Mouse (Mus musculus): ENCODE data around the gene Fgd5.
"Not testable (repeated sequence)": the region's sequence is repeated elsewhere in the genome, so short reads cannot be mapped to it uniquely, and the experiment has no call there.

The Fgd5 gene

DNA sequence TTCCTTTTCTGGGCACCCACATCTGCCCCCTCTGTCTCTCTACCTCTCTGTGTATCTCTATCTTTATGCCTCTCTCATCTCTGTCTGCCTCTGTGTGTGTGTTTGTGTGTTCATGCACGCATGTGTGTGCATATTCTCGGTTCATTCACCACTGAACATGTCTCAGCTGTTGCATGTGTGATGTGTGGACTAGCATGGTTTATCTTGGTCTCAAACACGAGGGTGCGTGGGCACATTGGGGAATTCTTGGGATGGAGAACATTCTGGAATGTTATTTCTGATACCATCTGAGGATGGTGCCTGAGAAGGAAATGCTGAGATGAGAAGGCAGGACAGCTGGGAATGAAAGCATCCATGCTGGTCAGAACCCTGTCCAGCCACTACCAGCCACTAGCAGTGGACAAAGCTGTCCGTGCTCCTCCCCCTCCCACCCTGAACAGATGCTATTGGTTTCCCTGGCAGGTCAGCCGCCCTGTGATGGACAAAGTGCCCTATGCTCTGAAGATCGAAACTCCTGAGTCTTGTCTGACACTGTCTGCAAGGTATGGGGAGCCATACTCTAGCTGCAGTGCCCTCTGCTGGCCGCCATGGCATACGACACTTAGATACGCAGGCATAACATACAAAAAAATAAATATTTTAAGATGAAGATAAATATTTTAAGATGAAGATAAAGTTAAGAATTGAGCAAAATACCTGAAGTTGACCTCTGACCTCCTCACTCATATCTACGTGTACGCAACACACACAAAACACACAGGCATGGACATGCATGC, 87.2 kb downstream of the Fgd5 start:
- peak; percentile 27 for DNase-seq (ENCODE audit: low read depth)

DNA sequence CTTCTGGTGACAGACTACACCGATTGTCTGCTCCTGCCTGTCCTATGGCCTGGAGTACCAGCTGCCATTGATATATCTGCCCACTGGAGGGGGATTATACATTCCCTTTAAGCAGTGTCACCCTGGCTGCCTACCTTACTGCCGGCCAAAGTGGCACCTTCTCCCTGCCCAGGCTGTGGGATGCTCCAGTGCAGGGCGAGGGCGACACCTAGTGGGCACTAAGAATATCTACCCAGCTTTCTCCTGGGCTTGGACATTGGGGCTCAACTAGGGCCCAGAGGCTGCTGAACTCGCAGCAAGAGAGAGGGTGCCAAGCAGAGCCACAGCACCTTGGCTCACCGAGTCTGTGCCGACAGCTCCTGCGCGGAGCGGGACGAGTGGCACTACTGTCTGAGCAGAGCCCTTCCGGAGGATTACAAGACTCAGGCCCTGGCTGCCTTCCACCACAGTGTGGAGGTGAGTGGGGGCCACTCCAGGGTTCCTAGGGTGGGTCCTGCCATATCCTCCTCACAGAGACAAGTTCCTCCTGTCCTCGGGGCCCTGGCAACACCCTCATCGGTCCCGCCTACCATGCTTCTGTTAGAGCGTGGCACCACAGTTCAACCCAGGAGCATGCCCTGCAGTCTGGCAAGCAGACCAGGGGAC, 88.6 kb downstream of the Fgd5 start:
- peak; percentile 44 for DNase-seq (ENCODE audit: low read depth)

DNA sequence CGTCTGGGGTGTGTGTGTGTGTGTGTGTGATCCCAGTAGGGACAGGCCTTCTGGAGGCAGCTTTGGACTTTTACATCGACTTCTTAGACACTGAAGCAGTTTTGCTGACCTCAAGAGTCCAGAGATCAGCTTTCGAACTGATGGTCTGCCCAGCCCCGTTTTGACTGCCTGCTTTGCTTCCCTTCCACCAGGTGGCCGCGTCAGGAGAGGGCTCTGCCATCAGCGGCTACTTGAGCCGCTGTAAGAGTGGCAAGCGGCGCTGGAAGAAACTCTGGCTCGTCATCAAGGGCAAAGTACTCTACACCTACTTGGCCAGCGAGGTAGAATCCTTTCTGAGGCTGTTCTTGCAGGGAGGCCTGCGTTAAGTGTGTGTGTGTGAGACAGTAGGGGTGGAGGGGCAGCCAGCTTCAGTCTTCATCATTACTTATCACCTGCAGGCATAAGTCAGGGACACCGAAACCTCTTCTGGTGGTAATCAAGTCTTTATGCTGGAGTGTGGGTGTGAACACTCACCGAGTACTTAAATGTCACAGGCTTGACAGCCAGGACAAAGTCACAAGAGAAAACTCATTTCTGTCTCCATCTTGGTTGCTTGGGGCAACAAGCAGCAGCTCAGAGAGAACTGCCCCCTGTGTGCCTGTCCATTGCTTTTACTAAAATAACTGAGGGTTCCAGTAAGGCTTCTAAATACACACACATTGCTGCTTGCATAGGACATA, 92.6 kb downstream of the Fgd5 start:
- no peak for DNase-seq (ENCODE audit: low read depth)

DNA sequence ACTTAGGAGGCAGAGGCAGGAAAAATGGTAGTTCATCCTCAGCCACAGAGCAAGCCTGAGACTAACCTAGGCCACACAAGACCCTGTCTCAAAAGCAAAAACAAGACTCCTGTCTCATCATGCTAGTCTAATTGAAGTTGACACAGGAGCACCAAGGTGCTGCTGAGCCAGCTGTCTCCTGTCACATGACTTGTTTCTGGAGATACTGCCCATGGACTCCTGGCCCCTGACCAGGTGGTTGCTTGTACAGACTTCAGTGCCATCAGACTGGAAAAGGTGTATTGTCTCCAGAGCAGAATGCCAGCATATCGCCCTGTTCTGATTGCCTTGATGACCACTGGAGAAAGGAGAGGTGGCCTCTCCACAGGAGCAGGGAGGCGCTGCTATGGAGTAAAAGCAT, 102.1 kb downstream of the Fgd5 start:
- no peak for DNase-seq (ENCODE audit: low read depth)

DNA sequence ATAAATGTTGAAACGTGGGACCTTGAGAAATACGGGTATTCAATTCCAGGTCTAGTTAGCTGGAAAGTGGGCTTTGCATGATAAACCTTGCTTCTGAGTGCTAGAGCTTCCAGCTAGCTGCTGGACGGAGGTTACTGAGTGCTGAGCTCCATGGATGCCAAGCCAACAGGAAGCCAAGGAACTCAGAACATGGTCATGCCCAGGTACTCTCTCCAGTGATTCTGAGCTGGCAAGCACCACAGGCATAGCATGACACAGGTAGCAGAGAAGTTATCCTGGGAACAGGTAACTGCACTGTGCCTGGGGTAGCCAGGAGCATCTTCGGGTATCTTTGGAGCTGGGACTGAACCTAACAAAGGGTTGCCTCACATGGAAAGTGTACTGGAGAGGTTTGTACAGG, 104.1 kb downstream of the Fgd5 start:
- no peak for DNase-seq (ENCODE audit: low read depth)

DNA sequence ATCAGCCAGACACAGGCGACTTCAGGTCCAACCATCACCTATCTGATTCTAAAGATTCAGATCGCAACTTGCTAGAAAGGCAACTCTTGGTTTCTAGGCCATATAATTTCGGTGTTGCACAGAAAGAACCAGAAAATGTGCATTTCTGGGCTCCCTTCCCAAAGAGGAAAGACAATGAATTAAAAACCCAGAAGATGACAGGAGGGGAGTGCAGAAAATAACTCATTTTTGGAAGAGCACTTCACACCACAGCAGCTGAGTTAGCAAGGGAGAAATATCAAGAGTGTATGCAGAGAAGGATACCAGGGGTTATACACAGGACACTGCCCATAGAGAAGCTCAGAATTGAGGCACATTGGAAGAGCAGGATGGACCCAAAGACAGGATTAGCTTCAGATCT, 106.3 kb downstream of the Fgd5 start:
- no peak for DNase-seq (ENCODE audit: low read depth)

DNA sequence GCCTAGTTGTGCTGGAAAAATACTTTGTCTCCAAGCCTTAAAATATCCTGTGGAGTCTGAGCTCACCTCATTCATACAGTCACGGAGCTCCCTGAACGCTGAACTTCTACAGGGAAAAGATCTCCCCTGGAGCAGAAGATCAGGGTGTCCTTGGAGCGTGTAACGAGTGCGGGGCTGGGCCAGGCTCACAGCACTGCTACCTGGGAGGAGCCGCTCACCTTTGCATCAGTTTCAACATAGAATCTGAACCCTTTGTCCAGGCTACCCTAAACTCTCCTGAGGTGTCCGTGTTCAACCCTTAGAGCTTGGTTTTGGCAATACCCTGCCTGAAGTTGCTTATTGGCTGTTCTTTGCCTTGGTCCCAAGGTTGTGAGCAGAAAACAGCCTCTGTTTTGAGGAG, 110.5 kb downstream of the Fgd5 start:
- not testable (repeated sequence) for DNase-seq (ENCODE audit: low read depth)

DNA sequence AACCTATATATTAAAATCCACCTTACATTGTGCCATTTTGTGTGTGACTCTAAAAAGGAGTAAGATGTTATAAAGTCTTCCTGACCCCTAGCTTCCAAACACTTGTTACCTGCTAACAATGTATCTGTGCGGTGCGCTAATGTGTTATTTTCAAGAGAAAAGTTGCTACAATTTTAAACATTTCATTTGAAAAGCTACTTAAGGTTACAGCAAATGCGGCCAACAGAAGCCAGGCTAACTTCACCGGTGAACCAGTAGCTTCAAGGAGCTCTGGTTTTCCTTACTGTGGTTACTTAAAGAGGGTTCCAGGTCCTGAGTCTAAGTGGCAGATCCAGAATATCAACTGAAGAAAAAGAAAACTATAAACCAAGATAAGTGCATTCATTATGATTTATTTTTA, 111.3 kb downstream of the Fgd5 start:
- DNase-seq (ENCODE audit: low read depth), result no peak

DNA sequence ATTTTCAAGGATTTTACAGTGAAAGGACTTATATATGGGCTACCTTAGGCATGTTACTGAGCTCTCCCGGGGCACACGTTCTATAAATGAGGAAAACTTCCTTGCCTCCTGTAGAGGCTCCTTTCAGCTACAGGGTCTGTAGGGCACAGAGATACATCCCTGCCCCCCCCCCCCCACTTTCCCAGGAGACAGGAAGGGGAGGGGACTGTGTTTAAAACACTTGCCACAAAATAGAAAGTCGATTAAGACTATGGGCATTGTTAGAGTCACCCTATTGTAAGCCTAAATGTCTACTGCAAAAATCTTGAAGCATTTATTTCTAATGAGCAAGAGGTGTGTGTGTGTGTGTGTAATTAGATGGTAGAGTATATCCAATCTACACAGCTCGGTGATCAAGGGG, 111.8 kb downstream of the Fgd5 start:
- no peak for DNase-seq (ENCODE audit: low read depth)

DNA sequence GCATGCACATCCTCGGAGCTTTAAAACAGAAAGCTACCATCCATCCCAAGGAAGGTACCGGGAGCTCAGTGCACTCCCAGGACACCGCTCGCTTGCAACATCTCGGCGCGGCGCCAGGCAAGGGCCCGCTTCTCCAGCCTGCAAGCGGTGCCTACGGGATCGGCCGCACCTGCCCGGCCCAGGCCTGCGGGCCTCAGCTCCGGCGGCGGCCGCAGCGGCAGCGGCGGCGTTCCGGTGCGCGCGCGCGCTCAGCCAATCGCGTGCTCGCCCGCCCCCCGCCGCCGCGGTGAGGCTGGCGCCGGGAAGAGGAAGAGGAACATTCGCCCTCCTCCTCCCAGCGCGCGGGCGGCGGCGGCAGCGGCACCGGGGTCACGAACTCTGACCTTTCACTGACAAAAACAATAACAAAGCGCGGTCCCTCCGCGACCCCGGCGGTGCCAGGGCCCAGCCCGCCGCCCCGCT, 112.5 kb downstream of the Fgd5 start, which contains the start of gene Nr2c2:
TSS of gene Nr2c2 (plus strand) at position 261 of the 462 bp plus-strand sequence.
- peak; percentile 48 for DNase-seq (ENCODE audit: low read depth)

DNA sequence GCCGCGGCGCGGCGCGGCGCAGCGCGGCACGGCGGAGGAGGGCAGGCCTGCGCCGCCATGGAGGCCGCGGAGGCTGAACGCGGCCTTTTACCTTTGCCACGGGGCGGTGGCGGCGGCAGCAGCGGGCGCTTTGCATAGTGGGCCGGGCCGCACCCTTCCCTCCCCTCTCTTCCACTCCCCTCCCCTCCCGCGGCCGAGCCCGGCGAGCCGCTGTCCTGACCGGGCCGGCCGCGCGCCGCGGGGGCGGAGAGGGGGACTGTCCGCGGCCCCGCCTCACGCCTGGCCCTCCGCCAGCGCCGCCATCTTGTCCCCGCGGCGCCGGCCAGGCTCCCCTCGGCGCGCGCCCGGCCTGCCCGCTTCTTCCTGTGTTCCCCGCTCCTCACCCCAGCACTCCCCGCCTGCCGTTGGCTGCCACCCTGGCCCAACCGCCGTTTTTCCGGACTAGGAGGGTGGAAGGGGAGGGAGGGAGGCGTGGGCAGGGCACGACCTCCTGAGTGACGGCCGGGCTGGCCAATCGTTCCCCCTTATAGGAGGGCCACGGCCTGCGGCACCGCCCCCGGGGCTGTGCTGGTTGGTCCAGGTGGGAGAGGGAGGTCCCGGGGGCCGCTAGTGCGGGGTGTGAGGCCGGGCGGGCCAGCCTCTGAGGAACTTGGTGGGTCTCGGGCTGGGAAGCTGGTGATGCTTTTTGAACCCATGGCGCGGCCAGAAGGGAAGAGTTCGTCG, 113.2 kb downstream of the Fgd5 start:
- DNase-seq (ENCODE audit: low read depth), result peak; percentile 97

DNA sequence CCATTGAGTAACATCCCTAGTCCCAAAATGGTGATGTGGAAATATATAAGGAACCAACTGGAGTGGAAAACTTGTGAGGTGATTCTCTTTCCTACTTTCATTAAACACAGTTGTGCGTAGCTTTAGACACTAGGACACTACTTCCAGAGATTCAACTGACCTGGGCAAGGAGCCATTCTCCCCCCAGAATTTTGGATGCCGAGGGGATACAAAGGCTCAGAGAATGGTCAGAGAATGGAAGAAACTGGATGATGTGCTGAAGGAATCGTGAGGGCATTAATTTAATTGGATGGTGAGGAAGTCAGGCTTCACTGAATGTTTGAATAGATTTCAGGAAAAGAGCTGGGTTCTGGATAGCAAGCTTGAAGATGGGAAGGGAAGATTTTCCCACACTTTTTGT, 114.1 kb downstream of the Fgd5 start:
- no peak for DNase-seq (ENCODE audit: low read depth)

DNA sequence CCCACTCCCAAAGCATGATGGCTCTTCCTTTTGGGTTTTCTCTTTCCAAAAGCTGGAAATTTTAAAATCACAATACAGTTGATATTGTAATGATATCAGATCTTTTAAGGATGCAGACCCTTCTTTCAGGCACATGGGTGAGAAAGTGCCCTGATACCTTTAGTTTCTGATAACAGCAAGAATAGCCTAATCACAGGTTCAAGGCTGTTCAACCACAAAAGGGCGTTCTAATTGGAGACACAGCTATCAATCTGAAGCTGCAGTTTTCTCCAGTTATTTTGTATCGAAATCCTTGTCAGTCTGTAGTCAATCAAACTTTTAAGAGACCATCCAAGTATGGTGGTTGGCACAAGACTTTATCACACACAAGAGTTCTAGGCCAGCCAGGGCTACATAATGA, 115.2 kb downstream of the Fgd5 start:
- peak; percentile 20 for DNase-seq (ENCODE audit: low read depth)

DNA sequence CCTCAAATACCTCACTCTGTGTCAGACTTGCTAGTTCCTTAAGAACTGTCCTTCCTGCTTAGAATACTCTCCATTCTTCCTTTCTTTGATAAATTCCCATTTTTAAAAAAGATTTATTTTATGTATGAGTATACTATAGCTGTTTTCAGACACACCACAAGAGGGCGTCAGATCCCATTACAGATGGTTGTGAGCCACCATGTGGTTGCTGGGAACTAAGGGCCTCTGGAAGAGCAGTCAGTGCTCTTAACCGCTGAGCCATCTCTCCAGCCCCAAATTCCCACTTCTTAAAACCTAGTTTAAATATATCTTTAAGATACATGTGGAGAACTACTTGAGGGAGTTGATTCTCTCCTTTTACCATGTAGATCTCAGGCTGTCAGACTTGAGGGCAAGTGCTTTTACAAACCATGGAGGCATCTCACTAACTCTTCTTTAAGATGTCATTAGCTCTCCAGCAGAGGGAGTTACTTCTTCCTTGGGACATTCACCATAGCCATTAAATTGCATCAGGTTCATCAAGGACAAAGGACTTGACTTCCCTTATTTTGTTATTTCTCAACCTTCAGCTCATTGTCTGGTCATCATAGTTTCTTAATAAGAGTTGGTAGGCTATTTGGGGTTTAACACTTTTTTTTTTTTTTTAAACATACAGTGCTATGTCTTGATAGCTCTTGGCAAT, 122.1 kb downstream of the Fgd5 start:
- DNase-seq (ENCODE audit: low read depth), result no peak

DNA sequence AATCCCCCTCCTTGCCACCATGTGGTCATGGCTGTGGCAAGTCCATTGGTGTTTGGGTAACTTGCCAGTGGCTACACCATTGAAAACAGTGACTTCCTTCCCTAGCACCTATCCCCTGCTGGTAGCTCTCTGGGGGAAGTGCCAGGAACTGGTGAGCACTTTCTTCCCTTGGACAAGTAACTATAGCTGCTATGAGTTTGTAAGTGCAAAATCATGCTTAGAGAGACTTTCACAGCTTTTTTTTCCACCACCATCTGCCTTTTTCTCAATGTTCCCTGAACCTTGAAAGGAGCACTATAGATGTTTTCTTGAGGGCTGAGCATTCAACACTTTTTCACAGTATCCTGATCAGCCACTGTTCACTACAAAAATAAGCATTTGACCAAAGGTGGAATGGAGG, 145.9 kb downstream of the Fgd5 start:
- no peak for DNase-seq (ENCODE audit: low read depth)
